Mouse (Mus musculus): ENCODE data around the gene Pou2f1. TPM values are rescaled to one million over a fixed set of nuclear protein-coding genes. Genes with fewer than 3 reads are reported as not detected.

Pou2f1 gene
- total and polyA plus RNA-seq, 3 experiments: 16.0 to 57.1 (median 17.3) TPM

GRCm38 (mm10) chr1:165833910-165834632, 168.4 kb downstream of the Pou2f1 start:
- H3K27me3 ChIP-seq (ENCODE audit: insufficient read depth, low read length): no peaks in the 10 kb centered on the region
- DNase-seq (ENCODE audit: low spot score) (no peak), ATAC-seq (ENCODE audit: extremely low read depth, insufficient number of reproducible peaks, low FRiP score, poor library complexity, severe bottlenecking) (no peak)
- no peak for TF ChIP-seq GATA1 (IDR thresholded peaks at IDR 0.05; ENCODE audit: borderline replicate concordance, low read length)
- TF ChIP-seq POLR2AphosphoS5 (IDR thresholded peaks at IDR 0.05; ENCODE audit: insufficient replicate concordance, low read depth, low read length): no peak
- TF ChIP-seq TAL1 (conservative IDR thresholded peaks at IDR 0.05; ENCODE audit: low read depth, low read length): no peak
- peaks cover 23% of the 10 kb centered on the region for H3K4me1 ChIP-seq (ENCODE audit: insufficient read depth, low read depth, low read length)
- H3K4me3 ChIP-seq (ENCODE audit: low read depth, low read length): no peak overlapping the region
- no peaks in the 10 kb centered on the region for H3K9me3 ChIP-seq (replicated peaks)
- no peaks in the 10 kb centered on the region for H3K36me3 ChIP-seq (replicated peaks)

DNA sequence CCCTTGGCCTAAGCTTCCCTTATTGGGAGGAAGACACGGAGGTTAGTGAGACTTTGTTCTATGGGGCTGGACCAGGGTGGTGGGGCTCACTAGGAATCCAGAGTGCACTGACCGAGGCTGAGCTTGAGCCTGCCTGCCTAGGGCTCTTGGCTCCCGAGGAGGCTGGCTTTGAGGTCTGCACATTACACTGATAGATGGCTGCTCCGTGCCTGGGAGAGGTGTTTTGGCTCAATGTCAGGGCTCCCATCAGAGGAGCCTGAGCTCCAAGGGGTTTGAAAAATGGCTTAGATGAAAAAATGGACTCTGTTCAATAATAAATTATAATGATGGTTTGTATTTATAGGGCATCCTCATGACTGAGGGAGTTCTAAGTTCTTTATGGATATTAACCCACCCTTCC, 169.2 kb downstream of the Pou2f1 start:
- peaks cover 28% of the 10 kb centered on the region for H3K4me1 ChIP-seq (ENCODE audit: insufficient read depth, low read depth, low read length)
- H3K36me3 ChIP-seq (replicated peaks): no peaks in the 10 kb centered on the region
- no peak for TF ChIP-seq GATA1 (IDR thresholded peaks at IDR 0.05; ENCODE audit: borderline replicate concordance, low read length)
- no peak for TF ChIP-seq POLR2AphosphoS5 (IDR thresholded peaks at IDR 0.05; ENCODE audit: insufficient replicate concordance, low read depth, low read length)
- no peak for TF ChIP-seq CTCF (IDR thresholded peaks at IDR 0.05; ENCODE audit: low read depth, low read length)
- TF ChIP-seq TAL1 (conservative IDR thresholded peaks at IDR 0.05; ENCODE audit: low read depth, low read length): no peak
- TF ChIP-seq GATA2 (IDR thresholded peaks at IDR 0.05; ENCODE audit: borderline replicate concordance, low read depth, low read length): no peak
- no peak for ATAC-seq (ENCODE audit: extremely low read depth, insufficient number of reproducible peaks, low FRiP score, poor library complexity, severe bottlenecking)
- no peak for DNase-seq (ENCODE audit: low spot score)
- H3K4me3 ChIP-seq (ENCODE audit: low read depth, low read length): no peak overlapping the region
- no peaks in the 10 kb centered on the region for H3K27me3 ChIP-seq (ENCODE audit: insufficient read depth, low read length)
- H3K9me3 ChIP-seq (replicated peaks): no peaks in the 10 kb centered on the region

DNA sequence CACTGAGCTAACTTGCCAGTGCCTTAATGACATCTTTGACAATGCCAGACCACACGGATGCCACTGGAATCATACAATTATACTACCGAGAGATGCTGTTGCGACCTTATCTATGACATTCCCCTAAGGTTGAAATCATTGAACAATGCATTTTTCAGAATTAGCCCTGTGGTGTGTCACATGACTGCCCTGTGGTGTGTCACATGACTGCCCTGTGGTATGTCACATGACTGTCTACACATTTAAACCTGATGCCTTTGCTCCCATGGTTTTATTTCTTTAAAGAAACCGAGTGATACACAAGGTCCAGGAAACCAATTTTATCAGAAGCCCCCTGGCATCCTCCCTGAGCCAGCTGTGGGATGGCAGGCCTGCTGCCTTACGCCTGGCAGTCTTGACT, 172.6 kb downstream of the Pou2f1 start:
- Histone ChIP-seq H3K9me3 (replicated peaks) (no peaks in the 10 kb centered on the region), H3K27me3 (ENCODE audit: insufficient read depth, low read length) (no peaks in the 10 kb centered on the region), H3K4me3 (ENCODE audit: low read depth, low read length) (no peak overlapping the region), H3K36me3 (replicated peaks) (no peaks in the 10 kb centered on the region), H3K4me1 (ENCODE audit: insufficient read depth, low read depth, low read length) (peaks cover 34% of the 10 kb centered on the region)
- no peak for DNase-seq (ENCODE audit: low spot score)
- TF ChIP-seq POLR2AphosphoS5 (IDR thresholded peaks at IDR 0.05; ENCODE audit: insufficient replicate concordance, low read depth, low read length) (no peak), TAL1 (conservative IDR thresholded peaks at IDR 0.05; ENCODE audit: low read depth, low read length) (no peak), GATA2 (IDR thresholded peaks at IDR 0.05; ENCODE audit: borderline replicate concordance, low read depth, low read length) (no peak), GATA1 (IDR thresholded peaks at IDR 0.05; ENCODE audit: borderline replicate concordance, low read length) (no peak), CTCF (IDR thresholded peaks at IDR 0.05; ENCODE audit: low read depth, low read length) (no peak)
- ATAC-seq (ENCODE audit: extremely low read depth, insufficient number of reproducible peaks, low FRiP score, poor library complexity, severe bottlenecking): no peak

DNA sequence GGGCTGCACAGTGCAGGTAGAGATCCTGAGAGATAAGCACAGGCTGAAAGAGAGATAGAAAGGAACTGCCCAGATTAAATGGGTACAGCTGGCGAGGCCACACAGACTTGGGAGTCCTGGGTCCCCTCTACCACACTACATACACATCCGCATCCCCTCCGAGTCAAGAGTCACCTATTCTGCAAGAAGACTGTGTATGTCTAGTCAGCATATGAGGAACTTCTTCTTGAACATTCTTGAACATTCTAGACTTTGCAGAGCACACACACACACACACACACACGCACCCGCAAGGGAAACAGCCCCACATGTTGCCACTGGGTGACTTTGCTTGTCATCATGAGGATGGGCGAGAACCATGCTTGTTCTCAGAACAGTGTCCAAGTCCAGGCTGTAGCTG, 173.9 kb downstream of the Pou2f1 start:
- Histone ChIP-seq H3K36me3 (replicated peaks) (no peaks in the 10 kb centered on the region), H3K27me3 (ENCODE audit: insufficient read depth, low read length) (no peaks in the 10 kb centered on the region), H3K4me3 (ENCODE audit: low read depth, low read length) (no peak overlapping the region), H3K9me3 (replicated peaks) (no peaks in the 10 kb centered on the region), H3K4me1 (ENCODE audit: insufficient read depth, low read depth, low read length) (peaks cover 31% of the 10 kb centered on the region)
- TF ChIP-seq GATA2 (IDR thresholded peaks at IDR 0.05; ENCODE audit: borderline replicate concordance, low read depth, low read length) (no peak), GATA1 (IDR thresholded peaks at IDR 0.05; ENCODE audit: borderline replicate concordance, low read length) (no peak), TAL1 (conservative IDR thresholded peaks at IDR 0.05; ENCODE audit: low read depth, low read length) (no peak)
- no peak for DNase-seq (ENCODE audit: low spot score)
- peak; percentile 23; the same call in 1 of the 2 replicates for ATAC-seq (ENCODE audit: extremely low read depth, insufficient number of reproducible peaks, low FRiP score, poor library complexity, severe bottlenecking)

DNA sequence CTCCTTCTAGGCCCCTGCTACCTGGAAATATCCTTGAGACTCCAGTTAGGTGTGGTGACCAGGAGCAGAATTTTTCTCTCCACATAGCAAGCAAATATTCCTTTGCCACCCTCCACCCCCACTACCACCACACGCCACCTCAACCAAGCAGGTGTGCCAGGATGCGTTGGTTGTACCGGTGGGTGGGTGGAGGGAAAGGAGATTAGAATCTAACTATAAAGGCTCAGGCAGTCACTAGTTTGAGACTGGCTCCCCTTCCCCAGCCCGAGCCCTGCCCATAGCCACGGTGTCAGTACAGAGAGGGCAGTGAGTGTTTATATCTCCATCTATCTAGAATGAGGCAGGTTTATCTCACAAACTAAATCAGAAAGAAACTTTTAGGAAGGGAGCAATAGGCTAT, 174.3 kb downstream of the Pou2f1 start:
- no peak for TF ChIP-seq TAL1 (conservative IDR thresholded peaks at IDR 0.05; ENCODE audit: low read depth, low read length)
- TF ChIP-seq GATA1 (IDR thresholded peaks at IDR 0.05; ENCODE audit: borderline replicate concordance, low read length): no peak
- no peak for TF ChIP-seq GATA2 (IDR thresholded peaks at IDR 0.05; ENCODE audit: borderline replicate concordance, low read depth, low read length)
- TF ChIP-seq CTCF (IDR thresholded peaks at IDR 0.05; ENCODE audit: low read depth, low read length): no peak
- no peak for TF ChIP-seq POLR2AphosphoS5 (IDR thresholded peaks at IDR 0.05; ENCODE audit: insufficient replicate concordance, low read depth, low read length)
- Histone ChIP-seq H3K4me3 (ENCODE audit: low read depth, low read length) (no peak overlapping the region), H3K4me1 (ENCODE audit: insufficient read depth, low read depth, low read length) (peaks cover 34% of the 10 kb centered on the region), H3K36me3 (replicated peaks) (no peaks in the 10 kb centered on the region), H3K9me3 (replicated peaks) (no peaks in the 10 kb centered on the region), H3K27me3 (ENCODE audit: insufficient read depth, low read length) (no peaks in the 10 kb centered on the region)
- DNase-seq (ENCODE audit: low spot score): no peak
- no peak for ATAC-seq (ENCODE audit: extremely low read depth, insufficient number of reproducible peaks, low FRiP score, poor library complexity, severe bottlenecking)

- DNase-seq (ENCODE audit: low spot score) (no peak), ATAC-seq (ENCODE audit: extremely low read depth, insufficient number of reproducible peaks, low FRiP score, poor library complexity, severe bottlenecking) (no peak)
- no peaks in the 10 kb centered on the region for H3K27me3 ChIP-seq (ENCODE audit: insufficient read depth, low read length)
- no peaks in the 10 kb centered on the region for H3K36me3 ChIP-seq (replicated peaks)
- no peaks in the 10 kb centered on the region for H3K9me3 ChIP-seq (replicated peaks)
- no peak overlapping the region for H3K4me3 ChIP-seq (ENCODE audit: low read depth, low read length)
- H3K4me1 ChIP-seq (ENCODE audit: insufficient read depth, low read depth, low read length): peaks cover 58% of the 10 kb centered on the region
- TF ChIP-seq GATA2 (IDR thresholded peaks at IDR 0.05; ENCODE audit: borderline replicate concordance, low read depth, low read length): no peak
- TF ChIP-seq GATA1 (IDR thresholded peaks at IDR 0.05; ENCODE audit: borderline replicate concordance, low read length): no peak
- no peak for TF ChIP-seq CTCF (IDR thresholded peaks at IDR 0.05; ENCODE audit: low read depth, low read length)
- TF ChIP-seq POLR2AphosphoS5 (IDR thresholded peaks at IDR 0.05; ENCODE audit: insufficient replicate concordance, low read depth, low read length): no peak
- no peak for TF ChIP-seq TAL1 (conservative IDR thresholded peaks at IDR 0.05; ENCODE audit: low read depth, low read length)
Observed at GRCm38 (mm10) chr1:165822031-165822430, 180.4 kb downstream of the Pou2f1 start.
